Mouse (Mus musculus): Measurements from ENCODE around the gene Zfp772.
A peak's percentile ranks its signal among the peaks of the same experiment; 100 is the strongest.
"Not testable (repeated sequence)": the region's sequence is repeated elsewhere in the genome, so short reads cannot be mapped to it uniquely, and the experiment has no call there.

Zfp772 gene

GRCm38 (mm10) chr7:7209313-7210151, at the start of gene Zfp772:
TSS of gene Zfp772 (minus strand) at chr7:7209998.
- DNase-seq = peak; percentile 64

GRCm38 (mm10) chr7:7247228-7247627, 37.4 kb upstream of the Zfp772 start, which contains the start of gene Vmn2r29:
TSS of gene Vmn2r29 (minus strand) at chr7:7247328.
- DNase-seq = not testable (repeated sequence)

DNA sequence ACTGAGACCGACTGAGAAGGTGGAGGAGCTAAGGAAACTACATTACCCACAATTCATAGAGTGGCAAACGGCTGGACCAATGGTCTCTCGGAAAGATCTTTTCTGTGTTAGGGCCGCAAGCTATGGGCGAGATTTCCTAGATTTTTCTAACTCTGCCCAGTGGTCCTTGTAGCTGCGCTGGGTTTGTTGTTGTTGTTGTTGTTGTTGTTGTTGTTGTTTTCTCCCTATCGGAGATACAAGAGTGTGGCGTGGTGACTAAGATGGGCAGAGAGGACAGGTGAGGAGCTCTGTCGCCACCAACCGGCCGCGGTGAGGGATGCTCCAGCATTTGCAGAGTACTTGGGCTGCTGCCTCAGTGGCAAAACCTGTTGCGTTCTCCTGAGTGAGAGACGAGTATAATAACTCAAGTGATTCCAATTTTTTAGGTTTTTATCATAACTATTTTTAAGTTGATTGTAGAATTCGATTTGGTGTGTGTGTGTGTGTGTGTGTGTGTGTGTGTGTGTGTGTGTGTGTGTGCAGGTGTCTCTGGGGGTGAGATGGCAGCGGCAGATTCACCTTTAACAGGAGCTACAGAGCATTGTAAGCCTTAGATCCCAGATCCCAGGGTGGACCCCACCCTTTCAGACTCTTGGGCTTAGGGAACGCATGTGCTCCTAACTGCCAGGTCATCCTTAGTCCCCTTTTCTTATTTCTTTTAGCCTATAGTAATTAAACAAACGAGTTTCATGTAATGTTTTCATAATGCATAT, 21.4 kb downstream of the Zfp772 start:
- peak; percentile 75 for DNase-seq

DNA sequence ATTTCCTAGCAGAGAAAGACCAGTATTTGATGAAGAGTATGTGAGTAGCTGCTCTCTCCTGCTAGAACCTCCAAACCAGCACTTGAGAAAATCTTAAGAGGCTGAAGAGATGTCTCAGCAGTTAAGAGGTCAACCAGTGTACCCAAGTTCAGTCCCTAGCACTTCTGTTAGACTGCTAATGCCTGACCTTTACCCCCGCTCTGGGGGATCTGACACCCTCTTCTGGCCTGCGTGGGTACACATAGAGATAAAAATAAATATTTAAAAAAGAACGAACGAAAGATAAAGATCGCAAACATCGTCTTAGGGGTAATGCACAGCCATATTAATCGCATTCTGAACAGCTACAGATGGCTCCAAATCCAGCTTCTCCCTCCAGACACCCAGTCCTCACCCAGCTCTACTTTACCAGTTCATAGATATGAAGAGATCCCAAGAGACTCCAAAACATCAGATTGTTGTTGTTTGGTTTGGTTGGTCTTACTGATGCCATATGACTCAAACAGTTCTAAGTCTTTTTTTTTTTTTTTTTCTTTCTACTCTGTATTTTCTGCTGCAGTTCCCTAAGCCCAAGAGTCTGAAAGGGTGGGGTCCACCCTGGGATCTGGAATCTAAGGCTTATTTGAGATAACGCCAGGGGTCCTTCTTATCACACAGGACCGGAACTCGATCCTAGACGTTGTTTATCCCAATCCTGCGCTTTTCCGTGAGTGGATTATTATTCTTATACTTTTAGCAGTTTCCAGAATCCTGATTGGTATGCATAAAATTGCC, 22.2 kb downstream of the Zfp772 start:
- no peak for DNase-seq

GRCm38 (mm10) chr7:7185897-7186296, 23.9 kb downstream of the Zfp772 start:
- DNase-seq = no peak

DNA sequence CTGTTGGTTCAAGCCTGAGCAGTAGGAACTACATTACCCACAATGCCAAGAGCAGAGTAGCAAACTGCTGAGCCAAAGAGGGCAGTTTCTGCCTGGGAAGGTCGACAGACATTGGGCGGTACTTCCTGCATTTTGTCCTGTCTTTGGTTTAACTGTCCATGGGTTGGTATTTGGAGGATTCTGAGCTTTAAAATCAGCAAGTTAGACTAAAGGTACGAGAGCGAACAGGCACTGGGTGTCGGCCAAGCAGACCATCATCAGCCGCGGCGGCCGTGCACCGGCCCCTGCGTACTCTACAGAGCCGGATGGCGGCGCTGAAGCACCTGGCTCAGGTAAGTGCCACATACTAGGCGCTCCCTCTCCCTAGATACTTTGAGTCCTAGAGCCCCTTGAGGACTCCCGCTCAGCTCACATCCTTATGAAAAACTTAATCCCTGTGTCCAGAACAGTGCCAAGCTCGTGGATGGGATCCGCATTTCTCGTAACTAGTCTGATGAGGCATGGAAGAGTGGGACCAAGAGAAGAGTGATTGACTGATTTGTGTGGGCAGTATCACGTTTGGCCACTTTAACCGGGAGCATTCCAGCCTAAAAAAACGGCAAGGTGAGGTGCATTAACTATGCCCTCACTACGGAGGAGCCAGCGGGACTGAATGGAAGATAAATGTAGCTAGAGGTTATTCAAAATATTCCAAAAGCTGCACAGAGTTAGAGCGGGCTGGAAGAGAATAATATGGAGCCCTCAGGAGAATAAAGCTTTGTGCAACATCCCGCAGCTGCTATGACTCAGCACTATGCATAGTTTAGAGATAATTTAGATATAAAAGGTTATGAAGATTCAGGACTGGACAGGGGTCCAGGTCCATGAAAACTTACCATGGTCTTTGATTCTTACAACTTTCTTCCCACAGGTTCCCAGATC, 38.3 kb downstream of the Zfp772 start, which contains the start of gene Zfp418:
Zfp418 (plus strand) TSS at position 104 of the 921 bp plus-strand sequence.
- peak; percentile 77 for DNase-seq
